Mouse (Mus musculus) MEL (cell line): Measurements from ENCODE around the gene Ndel1. TPM values are rescaled to one million over a fixed set of nuclear protein-coding genes. Genes with fewer than 3 reads are reported as not detected.

Experiments used
- DNase-seq: peaks from one replicate; pipeline ENCODE4 v3.0.0; 2011; ENCODE audit warnings: low read depth, low spot score
- H3K27ac ChIP-seq: 2 replicates; pipeline ENCODE4 v1.5.1; 2012; ENCODE audit warnings: low read depth, mild to moderate bottlenecking, control low read depth, low read length, moderate library complexity; ENCODE audit not compliant: control insufficient read depth
- H3K27me3 ChIP-seq, 2 experiments: fragments of 150-350 bp in 1 of 2; sonication (generic) in 1 of 2; 2 replicates each; pipeline ENCODE4 v1.6.1; 2012; ENCODE audit warnings: low read length in 2 of 2, mild to moderate bottlenecking in 2 of 2, improper control_type of control experiment in 1 of 2, moderate library complexity in 1 of 2; ENCODE audit not compliant: insufficient read depth in 2 of 2, control insufficient read depth in 1 of 2
- H3K36me3 ChIP-seq, 2 experiments: 2 replicates each; pipeline ENCODE4 v1.6.1; 2012 to 2014; ENCODE audit warnings: low read length in 2 of 2, improper control_type of control experiment in 1 of 2, inconsistent platforms in 1 of 2, mild to moderate bottlenecking in 1 of 2; ENCODE audit not compliant: insufficient read depth in 2 of 2, control insufficient read depth in 1 of 2
- H3K4me1 ChIP-seq, 2 experiments: fragments of 150-350 bp in 1 of 2; sonication (generic) in 1 of 2; 2 replicates each; pipeline ENCODE4 v1.6.1; 2012; ENCODE audit warnings: low read length in 2 of 2, improper control_type of control experiment in 1 of 2, mild to moderate bottlenecking in 1 of 2; ENCODE audit not compliant: insufficient read depth in 2 of 2, control insufficient read depth in 1 of 2
- H3K4me3 ChIP-seq, 2 experiments: fragments of 150-350 bp in 1 of 2; sonication (generic) in 1 of 2; 2 replicates each; pipeline ENCODE4 v1.5.1; 2012; ENCODE audit warnings: low read depth in 2 of 2, low read length in 2 of 2, mild to moderate bottlenecking in 2 of 2, moderate library complexity in 2 of 2, control low read depth in 1 of 2, improper control_type of control experiment in 1 of 2; ENCODE audit not compliant: control insufficient read depth in 1 of 2, insufficient read depth in 1 of 2
- H3K79me2 ChIP-seq: 2 replicates; pipeline ENCODE4 v1.6.1; 2012; ENCODE audit warnings: mild to moderate bottlenecking, low read length, moderate library complexity; ENCODE audit not compliant: control insufficient read depth, poor library complexity, insufficient read depth
- H3K9ac ChIP-seq: 2 replicates; pipeline ENCODE4 v1.6.1; 2012; ENCODE audit warnings: low read depth, mild to moderate bottlenecking, control low read depth, low read length, moderate library complexity; ENCODE audit not compliant: control insufficient read depth, poor library complexity, severe bottlenecking
- H3K9me3 ChIP-seq: fragments of 150-350 bp; sonication (generic); replicated peaks from 2 replicates; pipeline ENCODE4 v1.6.1; 2012; ENCODE audit warnings: mild to moderate bottlenecking, low read length, improper control_type of control experiment, moderate library complexity; ENCODE audit not compliant: insufficient read depth
- BHLHE40 ChIP-seq: IDR thresholded peaks from 2 replicates; pipeline ENCODE4 v1.6.1; 2012; ENCODE audit warnings: low read depth, mild to moderate bottlenecking, inconsistent platforms, low read length, improper control_type of control experiment, borderline replicate concordance
- CHD2 ChIP-seq: IDR thresholded peaks from 2 replicates; pipeline ENCODE4 v1.6.1; 2011; ENCODE audit warnings: low read length, improper control_type of control experiment
- ELF1 ChIP-seq: IDR thresholded peaks from 2 replicates; pipeline ENCODE4 v1.6.1; 2014; ENCODE audit warnings: low read depth, mild to moderate bottlenecking, inconsistent platforms, low read length, improper control_type of control experiment, moderate library complexity
- EP300 ChIP-seq, 2 experiments: IDR thresholded peaks; 2 replicates each; pipeline ENCODE4 v1.6.1; 2011; ENCODE audit warnings: improper control_type of control experiment in 2 of 2, low read length in 2 of 2, low read depth in 1 of 2, mild to moderate bottlenecking in 1 of 2
- ETS1 ChIP-seq: IDR thresholded peaks from 2 replicates; pipeline ENCODE4 v1.6.1; 2012; ENCODE audit warnings: low read depth, mild to moderate bottlenecking, inconsistent platforms, low read length, improper control_type of control experiment, moderate library complexity
- GABPA ChIP-seq: IDR thresholded peaks from 2 replicates; pipeline ENCODE4 v1.6.1; 2012; ENCODE audit warnings: low read depth, mild to moderate bottlenecking, inconsistent platforms, low read length, improper control_type of control experiment, moderate library complexity
- GATA1 ChIP-seq: IDR thresholded peaks from 2 replicates; pipeline ENCODE4 v1.6.1; 2011; ENCODE audit warnings: low read depth, low read length, improper control_type of control experiment
- HCFC1 ChIP-seq: IDR thresholded peaks from 2 replicates; pipeline ENCODE4 v1.6.1; 2012; ENCODE audit warnings: low read depth, mild to moderate bottlenecking, inconsistent platforms, low read length, improper control_type of control experiment, moderate library complexity
- JUND ChIP-seq: IDR thresholded peaks from 2 replicates; pipeline ENCODE4 v1.6.1; 2011; ENCODE audit warnings: low read depth, mild to moderate bottlenecking, improper control_type of control experiment, low read length
- KAT2A ChIP-seq: conservative IDR thresholded peaks from 2 replicates; pipeline ENCODE4 v1.6.1; 2012; ENCODE audit warnings: low read depth, low read length, improper control_type of control experiment, inconsistent platforms
- MAFK ChIP-seq: IDR thresholded peaks from 2 replicates; pipeline ENCODE4 v1.6.1; 2011; ENCODE audit warnings: low read depth, mild to moderate bottlenecking, low read length, improper control_type of control experiment, borderline replicate concordance
- MAX ChIP-seq: IDR thresholded peaks from 2 replicates; pipeline ENCODE4 v1.6.1; 2011; ENCODE audit warnings: low read length, improper control_type of control experiment
- MAZ ChIP-seq: IDR thresholded peaks from 2 replicates; pipeline ENCODE4 v1.6.1; 2012; ENCODE audit warnings: low read depth, mild to moderate bottlenecking, inconsistent platforms, low read length, improper control_type of control experiment
- MEF2A ChIP-seq: IDR thresholded peaks from 2 replicates; pipeline ENCODE4 v1.6.1; 2014; ENCODE audit warnings: low read depth, mild to moderate bottlenecking, inconsistent platforms, low read length, improper control_type of control experiment; ENCODE audit not compliant: poor library complexity, insufficient replicate concordance, severe bottlenecking; ENCODE audit errors: extremely low read depth
- MXI1 ChIP-seq: IDR thresholded peaks from 2 replicates; pipeline ENCODE4 v1.6.1; 2011; ENCODE audit warnings: mild to moderate bottlenecking, low read depth, low read length, improper control_type of control experiment
- MYB ChIP-seq: IDR thresholded peaks from 2 replicates; pipeline ENCODE4 v1.6.1; 2011; ENCODE audit warnings: mild to moderate bottlenecking, low read depth, low read length, improper control_type of control experiment
- MYC ChIP-seq: IDR thresholded peaks from 2 replicates; pipeline ENCODE4 v1.6.1; 2011; ENCODE audit warnings: low read depth, mild to moderate bottlenecking, low read length, improper control_type of control experiment, moderate library complexity
- NELFE ChIP-seq: IDR thresholded peaks from 2 replicates; pipeline ENCODE4 v1.6.1; 2011; ENCODE audit warnings: low read depth, low read length, improper control_type of control experiment
- POLR2AphosphoS2 ChIP-seq: IDR thresholded peaks from 2 replicates; pipeline ENCODE4 v1.6.1; 2011; ENCODE audit warnings: low read length, improper control_type of control experiment
- POLR2AphosphoS5 ChIP-seq: IDR thresholded peaks from 2 replicates; pipeline ENCODE4 v1.6.1; 2012; ENCODE audit warnings: low read depth, borderline replicate concordance, mild to moderate bottlenecking, inconsistent platforms, low read length, moderate library complexity, mixed read lengths
- RAD21 ChIP-seq: IDR thresholded peaks from 2 replicates; pipeline ENCODE4 v1.6.1; 2011; ENCODE audit warnings: mild to moderate bottlenecking, low read depth, low read length, improper control_type of control experiment
- SIN3A ChIP-seq: IDR thresholded peaks from 2 replicates; pipeline ENCODE4 v1.6.1; 2012; ENCODE audit warnings: low read length, improper control_type of control experiment, inconsistent platforms
- TAL1 ChIP-seq: IDR thresholded peaks from 2 replicates; pipeline ENCODE4 v1.6.1; 2012; ENCODE audit warnings: mild to moderate bottlenecking, inconsistent platforms, low read length, moderate library complexity, mixed read lengths
- TCF12 ChIP-seq: IDR thresholded peaks from 2 replicates; pipeline ENCODE4 v1.6.1; 2014; ENCODE audit warnings: low read depth, mild to moderate bottlenecking, inconsistent platforms, low read length, improper control_type of control experiment, moderate library complexity
- UBTF ChIP-seq: IDR thresholded peaks from 2 replicates; pipeline ENCODE4 v1.6.1; 2012; ENCODE audit warnings: low read depth, mild to moderate bottlenecking, inconsistent platforms, low read length, improper control_type of control experiment, moderate library complexity, borderline replicate concordance; ENCODE audit not compliant: insufficient read depth
- USF1 ChIP-seq: IDR thresholded peaks from 2 replicates; pipeline ENCODE4 v1.6.1; 2014; ENCODE audit warnings: low read depth, mild to moderate bottlenecking, inconsistent platforms, low read length, improper control_type of control experiment, moderate library complexity
- ZC3H11A ChIP-seq: IDR thresholded peaks from 2 replicates; pipeline ENCODE4 v1.6.1; 2012; ENCODE audit warnings: low read depth, mild to moderate bottlenecking, inconsistent platforms, low read length, improper control_type of control experiment
- ZKSCAN1 ChIP-seq: IDR thresholded peaks from 2 replicates; pipeline ENCODE4 v1.6.1; 2012; ENCODE audit warnings: low read depth, mild to moderate bottlenecking, inconsistent platforms, low read length, improper control_type of control experiment, moderate library complexity
- ZMIZ1 ChIP-seq: IDR thresholded peaks from 2 replicates; pipeline ENCODE4 v1.6.1; 2012; ENCODE audit warnings: low read depth, mild to moderate bottlenecking, inconsistent platforms, low read length, improper control_type of control experiment, moderate library complexity
- polyA plus RNA-seq, 2 experiments: library from polyadenylated mRNA; stranded (reverse) in 1 of 2; unstranded in 1 of 2; fragments of >175 nt in 1 of 2; fragments of >200 nt in 1 of 2; gene quantifications; 2 replicates each; pipeline versions ENCODE4 v1.2.1 to v1.2.4; 2012; ENCODE audit warnings: low replicate concordance in 2 of 2, low read depth in 1 of 2; ENCODE audit not compliant: insufficient read length in 2 of 2, insufficient read depth in 1 of 2, missing spikeins in 1 of 2
- total RNA-seq: library from RNA; depleted of rRNA; stranded (reverse); fragments of 300-350 nt; gene quantifications from 2 replicates; pipeline ENCODE4 v1.2.3, GENCODE M21; 2012

Ndel1 gene
- total and polyA plus RNA-seq, 3 experiments, result 55.0 to 70.7 (median 61.2) TPM

DNA sequence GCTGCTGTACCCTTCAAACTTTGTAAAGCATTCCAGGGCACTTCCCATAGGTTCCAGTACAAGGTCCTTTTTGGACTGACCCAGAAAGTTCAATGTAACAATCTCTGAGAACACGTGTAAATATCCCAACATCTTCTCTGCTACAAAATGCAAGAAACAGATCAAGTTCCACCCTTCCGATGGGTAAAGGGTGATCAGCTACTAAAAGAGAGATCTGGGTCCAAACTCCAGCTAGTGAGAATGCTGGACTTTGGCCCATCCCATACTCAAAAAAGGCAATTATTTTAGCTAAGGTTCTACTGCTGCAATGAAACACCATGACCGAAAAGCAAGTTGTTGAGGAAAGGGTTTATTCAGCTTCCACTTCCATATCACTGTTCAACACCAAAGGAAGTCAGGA, 17.0 kb downstream of the Ndel1 start:
- Histone ChIP-seq H3K4me1 (peaks cover 13 to 39% of the 10 kb centered on the region in 2 experiments), H3K36me3 (peaks cover 0 to 37% of the 10 kb centered on the region in 2 experiments), H3K27me3 (no peaks in the 10 kb centered on the region), H3K9ac (no peak overlapping the region), H3K9me3 (no peaks in the 10 kb centered on the region), H3K79me2 (peaks cover 26% of the 10 kb centered on the region), H3K4me3 (no peak overlapping the region), H3K27ac (peak overlapping the region; percentile 21)
- no peak for DNase-seq
- TF ChIP-seq USF1 (no peak), POLR2AphosphoS2 (no peak), MAFK (no peak), MAX (no peak), MXI1 (no peak), ZC3H11A (no peak), UBTF (no peak), ELF1 (no peak), MAZ (no peak), BHLHE40 (no peak), MYB (no peak), RAD21 (no peak), GABPA (no peak), MYC (no peak), ZKSCAN1 (no peak), KAT2A (no peak), CHD2 (no peak), TAL1 (no peak)

DNA sequence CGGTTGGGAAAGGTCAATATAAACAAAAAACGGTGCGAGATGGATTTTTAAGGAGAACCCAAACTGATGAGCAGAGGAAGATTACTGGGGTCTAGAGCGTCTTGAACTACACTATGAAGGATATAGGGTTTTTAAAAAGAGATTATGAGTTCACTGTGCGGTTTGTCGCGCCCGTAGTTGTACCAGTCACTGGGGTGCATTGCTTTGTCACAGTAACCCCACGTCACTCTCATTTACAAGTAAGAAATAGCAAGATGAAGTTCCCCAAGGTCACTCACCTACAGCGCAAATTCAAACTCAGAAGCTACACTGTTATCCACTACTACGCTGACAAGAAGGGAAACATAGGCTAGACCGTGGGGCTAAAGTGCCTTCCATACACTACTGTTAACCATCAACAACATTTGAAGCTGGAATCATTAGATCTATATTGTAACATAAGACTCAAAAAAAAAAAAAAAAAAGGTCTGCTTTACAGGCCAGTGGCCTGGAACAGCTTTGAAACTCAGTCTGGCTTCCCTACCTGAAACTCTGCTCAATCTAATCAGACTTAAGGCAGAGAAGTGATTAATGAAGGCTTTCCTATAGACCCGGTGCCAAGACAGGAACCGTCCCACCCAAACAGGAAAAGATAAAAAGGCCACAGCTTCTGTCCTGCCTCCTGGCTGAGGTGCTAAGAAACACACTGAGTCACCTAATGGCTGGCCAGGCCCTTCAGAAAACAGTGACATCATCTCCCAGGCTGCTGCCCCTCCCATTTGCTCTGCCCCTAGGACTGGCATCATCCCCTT, 17.9 kb downstream of the Ndel1 start:
- Histone ChIP-seq H3K9me3 (no peaks in the 10 kb centered on the region), H3K36me3 (peaks cover 4 to 37% of the 10 kb centered on the region in 2 experiments), H3K4me1 (peaks cover 13 to 37% of the 10 kb centered on the region in 2 experiments), H3K27ac (peak overlapping the region; percentile 91), H3K9ac (peak overlapping the region; percentile 78), H3K4me3 (peak overlapping the region; percentile 44 to 79), H3K27me3 (no peaks in the 10 kb centered on the region), H3K79me2 (peaks cover 33% of the 10 kb centered on the region)
- peak; percentile 94 for DNase-seq
- peak; percentile 48; the same call in 1 of the 2 replicates for TF ChIP-seq NELFE
- peak; percentile 97 to 98 for TF ChIP-seq EP300 (IDR thresholded peaks at IDR 0.05; ENCODE audit: low read depth in 1 of 2, low read length in 2 of 2)
- peak; percentile 98 for TF ChIP-seq GATA1
- peak; percentile 82; the same call in 1 of the 2 replicates for TF ChIP-seq MAFK
- no peak for TF ChIP-seq MEF2A
- no peak for TF ChIP-seq POLR2AphosphoS5
- peak; percentile 88 for TF ChIP-seq ZMIZ1
- peak; percentile 81; the same call in 1 of the 2 replicates for TF ChIP-seq JUND
- TF ChIP-seq BHLHE40, result peak; percentile 63; the same call in 1 of the 2 replicates
- TF ChIP-seq HCFC1, result peak; percentile 69
- TF ChIP-seq USF1, result 0 out of 2 replicates have a peak, but pooled peaks have one; percentile 22
- peak; percentile 97 for TF ChIP-seq SIN3A
- peak; percentile 68; the same call in 1 of the 2 replicates for TF ChIP-seq MYB
- 0 out of 2 replicates have a peak, but pooled peaks have one; percentile 56 for TF ChIP-seq MAZ
- peak; percentile 90 for TF ChIP-seq TCF12
- no peak for TF ChIP-seq POLR2AphosphoS2
- peak; percentile 39; the same call in 1 of the 2 replicates for TF ChIP-seq ZC3H11A
- TF ChIP-seq ETS1, result peak; percentile 99
- no peak for TF ChIP-seq ZKSCAN1
- peak; percentile 50 for TF ChIP-seq TAL1
- TF ChIP-seq MAX, result peak; percentile 62; the same call in 1 of the 2 replicates
